Mouse (Mus musculus) stomach, postnatal 0 days (tissue): ENCODE results near the gene Cenpm.

Experiments used
- CTCF ChIP-seq: IDR thresholded peaks from 2 replicates; pipeline ENCODE4 v1.5.1; 2016; ENCODE audit warnings: antibody characterized with exemption, low read depth, mild to moderate bottlenecking, moderate library complexity
- EP300 ChIP-seq: optimal IDR thresholded peaks from 2 replicates; pipeline ENCODE3; 2016; ENCODE audit warnings: antibody characterized with exemption

DNA sequence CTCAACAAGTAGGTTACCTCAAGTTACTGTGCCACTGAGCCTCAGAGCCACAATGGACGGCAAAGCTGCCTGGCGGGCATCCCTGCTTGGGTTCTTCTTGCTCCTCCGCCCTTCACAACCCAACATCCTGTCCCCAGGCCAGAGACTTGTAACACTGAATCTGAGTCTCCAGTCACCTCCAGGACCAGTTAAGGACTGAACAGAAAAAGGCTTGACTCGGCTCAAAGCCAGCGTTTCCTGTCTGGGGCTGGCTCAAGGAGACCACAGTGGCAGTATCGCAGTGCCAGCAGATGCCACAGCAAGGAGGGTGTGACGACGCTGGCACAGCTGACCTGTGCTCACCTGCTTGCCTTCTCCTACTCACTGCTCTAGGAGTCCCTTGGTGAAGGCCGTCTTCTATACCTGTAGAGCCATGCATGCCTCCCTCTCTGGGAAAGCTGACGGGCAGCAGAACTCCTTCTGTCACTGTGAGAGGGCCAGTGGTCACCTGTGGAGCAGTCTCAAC, 47.2 kb downstream of the Cenpm start:
- TF ChIP-seq EP300 (no peak), CTCF (no peak)
